Mouse (Mus musculus): ENCODE measurements around the gene Pitpna.

DNA sequence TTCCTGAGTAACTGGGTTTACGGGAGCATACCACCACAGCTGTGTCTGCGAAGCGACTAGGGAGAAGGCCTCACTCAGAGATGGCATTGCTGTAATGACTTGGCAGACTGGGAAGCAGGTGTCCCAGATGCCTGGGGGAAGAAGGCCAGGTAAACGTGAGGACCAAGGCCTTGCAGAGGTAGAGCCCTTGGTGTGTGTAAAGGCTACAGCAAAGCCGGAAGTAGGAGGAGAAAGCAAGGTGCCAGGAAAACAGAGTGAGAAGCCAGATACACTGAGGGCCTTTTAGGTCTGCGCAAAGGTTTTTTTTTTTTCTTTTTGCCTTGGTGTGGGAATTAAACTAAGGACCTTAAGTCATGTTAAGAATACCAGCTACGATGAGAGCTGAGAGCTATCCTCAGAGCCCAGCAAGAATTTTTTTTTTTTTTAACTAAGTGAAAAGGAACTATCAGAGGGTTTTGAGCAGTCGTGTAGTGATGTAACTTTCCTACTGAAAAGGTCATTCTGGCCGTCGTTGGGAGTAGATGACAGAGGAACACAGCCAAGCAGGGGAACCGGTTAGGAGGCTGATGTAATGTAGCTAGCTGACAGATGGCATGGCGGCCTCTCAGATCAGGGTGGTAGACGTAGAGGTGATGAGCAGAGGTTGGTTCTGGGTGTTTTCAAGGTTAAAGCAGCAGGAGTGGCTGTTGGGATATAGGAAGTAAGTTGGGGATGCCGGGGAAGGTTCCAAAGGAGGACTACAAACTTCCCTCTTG is 71.3 kb downstream of the Pitpna start:
- TF ChIP-seq CTCF (IDR thresholded peaks at IDR 0.05; ENCODE audit: borderline replicate concordance, extremely low read depth, insufficient read depth, insufficient read length) (no peak), POLR2A (IDR thresholded peaks at IDR 0.05; ENCODE audit: borderline replicate concordance, extremely low read depth, insufficient read depth, insufficient read length, poor library complexity, severe bottlenecking) (no peak)
